Mouse (Mus musculus): ENCODE data around the gene Gm8879. TPM values are rescaled to one million over a fixed set of nuclear protein-coding genes. Genes with fewer than 3 reads are reported as not detected.
"Not testable (repeated sequence)": the region's sequence is repeated elsewhere in the genome, so short reads cannot be mapped to it uniquely, and the experiment has no call there.

Gene Gm8879
- total RNA-seq (2021), result not detected
- long read RNA-seq, experiment 1, result 0 reads
- long read RNA-seq, experiment 2, result 0 reads

- H3K27ac ChIP-seq; intact Hi-C loops (cut with DNase I); DNase-seq; H3K4me3 ChIP-seq: not testable (repeated sequence)
Measured at GRCm38 (mm10) chr5:11127334-11127733, at the start of gene Gm8879. Gene Gm8879, plus strand, starts transcription at chr5:11127634.

GRCm38 (mm10) chr5:11138031-11138430 lies 10.6 kb downstream of the Gm8879 start:
- H3K27ac ChIP-seq; DNase-seq; H3K4me3 ChIP-seq; intact Hi-C loops (cut with DNase I): not testable (repeated sequence)

Other genes starting within 250 kb of the Gm8879 start
- gene Gm8871, start 179.8 kb upstream of the Gm8879 start, total RNA-seq (2021), result not detected
- not detected for gene Gm8857, start 179.8 kb upstream of the Gm8879 start, total RNA-seq (2021)
- gene Gm5861, start 55.4 kb downstream of the Gm8879 start, total RNA-seq (2021), result not detected
- gene Gm8890, start 128.4 kb downstream of the Gm8879 start, total RNA-seq (2021), result not detected
- not detected for gene Speer1, start 213.9 kb downstream of the Gm8879 start, total RNA-seq (2021)